Mouse (Mus musculus) heart, embryonic 13.5 days (tissue): ENCODE data around the gene Nfic. TPM values are rescaled to one million over a fixed set of nuclear protein-coding genes. Genes with fewer than 3 reads are reported as not detected.

ENCODE experiments used
- ATAC-seq: fragments of 200-750 bp; cut with Nextera tagmentation; 2 replicates; pipeline ENCODE4 v1.8.0; 2017; ENCODE audit warnings: moderate TSS enrichment; ENCODE audit not compliant: insufficient number of reproducible peaks, low FRiP score, low TSS enrichment; ENCODE audit errors: extremely low read depth
- H3K27ac ChIP-seq: fragments of 300-500 bp; sonication (generic); replicated peaks from 2 replicates; pipeline ENCODE4 v1.5.1; 2015; ENCODE audit warnings: moderate library complexity, mild to moderate bottlenecking, inconsistent platforms
- H3K27me3 ChIP-seq: fragments of 300-500 bp; sonication (generic); replicated peaks from 2 replicates; pipeline ENCODE4 v1.6.1; 2015; ENCODE audit warnings: mild to moderate bottlenecking, inconsistent platforms
- H3K36me3 ChIP-seq: fragments of 300-500 bp; sonication (generic); 2 replicates; pipeline ENCODE4 v1.6.1; 2015; ENCODE audit warnings: mild to moderate bottlenecking, inconsistent platforms
- H3K4me1 ChIP-seq: fragments of 300-500 bp; sonication (generic); 2 replicates; pipeline ENCODE4 v1.6.1; 2015; ENCODE audit warnings: inconsistent platforms
- H3K4me2 ChIP-seq: fragments of 300-500 bp; sonication (generic); 2 replicates; pipeline ENCODE4 v1.6.1; 2015; ENCODE audit warnings: inconsistent platforms, mild to moderate bottlenecking, moderate library complexity
- H3K4me3 ChIP-seq: fragments of 300-500 bp; sonication (generic); 2 replicates; pipeline ENCODE4 v1.5.1; 2015; ENCODE audit warnings: moderate library complexity, mild to moderate bottlenecking, inconsistent platforms
- H3K9ac ChIP-seq: fragments of 300-500 bp; sonication (generic); 2 replicates; pipeline ENCODE4 v1.6.1; 2015; ENCODE audit warnings: inconsistent platforms, mild to moderate bottlenecking, moderate library complexity
- H3K9me3 ChIP-seq: fragments of 300-500 bp; sonication (generic); 2 replicates; pipeline ENCODE4 v1.6.1; 2016; ENCODE audit warnings: inconsistent platforms
- WGBS: fragments of 180-500 bp; shearing (Covaris S2); methylation state at CpG from one replicate; pipeline ENCODE4 v1.1.7; 2015; ENCODE audit warnings: mixed read lengths; 5-methylcytosine and 5-hydroxymethylcytosine counted together
- polyA plus RNA-seq: library from polyadenylated mRNA; unstranded; fragments of >200 nt; fragmentation: Nextera tagmentation; extraction: Ambion mirVana; gene quantifications from 2 replicates; pipeline ENCODE4 v1.2.1, GENCODE M21; 2015

Gene Nfic
- polyA plus RNA-seq, 1 experiment from 2014 or later = 57.4 TPM

DNA sequence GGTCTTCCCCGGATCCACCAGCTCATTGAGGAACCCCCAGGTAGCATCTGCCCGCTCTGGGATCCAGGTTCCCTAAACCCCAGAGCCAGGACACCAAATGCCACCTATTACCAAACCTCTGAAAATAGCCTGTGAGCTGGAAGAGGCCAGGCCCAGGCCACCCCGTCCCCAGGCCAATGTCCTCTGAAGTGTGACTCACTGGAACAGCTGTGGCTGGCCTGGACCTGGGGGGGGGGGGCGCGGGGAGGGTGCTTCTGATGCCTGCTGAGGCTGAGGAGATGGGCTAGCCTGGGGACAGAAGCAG lies 33.7 kb downstream of the Nfic start:
- Histone ChIP-seq H3K4me1 (peaks cover 66% of the 10 kb centered on the region), H3K27me3 (peaks cover 8% of the 10 kb centered on the region; the same call in 1 of the 2 replicates)

DNA sequence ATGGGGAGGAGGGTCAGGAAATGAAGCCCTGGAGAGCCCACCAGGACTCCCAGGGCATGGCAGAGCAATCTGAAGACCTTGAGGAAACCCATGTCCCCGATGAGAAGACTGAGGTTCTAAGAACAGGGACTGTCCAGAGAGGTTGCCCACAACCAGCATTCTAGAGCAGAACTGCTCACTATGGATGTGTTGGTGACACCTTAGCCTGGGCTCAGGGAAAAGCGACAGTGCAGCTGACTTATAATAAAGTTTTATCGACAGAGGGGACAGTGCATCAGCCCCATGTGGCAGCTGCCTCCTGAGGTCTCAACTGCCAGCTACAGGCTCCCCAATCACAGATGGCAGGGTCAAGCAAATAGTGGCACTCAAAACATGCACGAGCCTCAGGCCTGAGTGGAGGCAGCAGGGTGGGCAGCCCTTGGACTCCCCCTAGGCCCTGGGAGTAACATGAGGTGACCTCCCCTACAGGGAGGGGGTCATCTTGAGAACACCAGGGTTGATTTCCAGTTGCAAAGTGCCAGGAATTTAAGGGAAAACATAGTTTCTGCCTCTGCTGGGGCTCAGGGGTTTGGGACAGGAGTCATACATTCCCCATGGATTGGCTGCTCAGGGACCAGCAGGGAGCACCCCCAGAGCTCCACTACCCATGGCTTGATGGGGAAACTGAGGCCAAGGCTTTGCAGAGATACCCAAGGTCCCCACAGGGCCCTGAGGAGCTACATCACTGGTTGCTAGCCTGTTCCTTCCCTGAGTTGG lies 34.2 kb downstream of the Nfic start:
- ATAC-seq = no peak
- H3K9ac ChIP-seq = no peak overlapping the region
- H3K4me2 ChIP-seq = no peak overlapping the region
- no peak overlapping the region for H3K27ac ChIP-seq
- no peaks in the 10 kb centered on the region for H3K9me3 ChIP-seq
- peaks cover 8% of the 10 kb centered on the region; the same call in 1 of the 2 replicates for H3K27me3 ChIP-seq
- no peak overlapping the region for H3K4me3 ChIP-seq
- 67% methylated on average over 4 of the region's 4 CpGs for WGBS
- peaks cover 68% of the 10 kb centered on the region for H3K4me1 ChIP-seq
- peaks cover 23% of the 10 kb centered on the region for H3K36me3 ChIP-seq

More for the DNA sequence above, 33.7 kb downstream of the Nfic start:
- peaks cover 23% of the 10 kb centered on the region for H3K36me3 ChIP-seq
- H3K27ac ChIP-seq = no peak overlapping the region
- no peak overlapping the region for H3K4me2 ChIP-seq
- H3K4me3 ChIP-seq = no peak overlapping the region
- H3K9me3 ChIP-seq = no peaks in the 10 kb centered on the region
- H3K9ac ChIP-seq = no peak overlapping the region
- 76% methylated on average over 5 of the region's 5 CpGs for WGBS
- ATAC-seq = no peak

DNA sequence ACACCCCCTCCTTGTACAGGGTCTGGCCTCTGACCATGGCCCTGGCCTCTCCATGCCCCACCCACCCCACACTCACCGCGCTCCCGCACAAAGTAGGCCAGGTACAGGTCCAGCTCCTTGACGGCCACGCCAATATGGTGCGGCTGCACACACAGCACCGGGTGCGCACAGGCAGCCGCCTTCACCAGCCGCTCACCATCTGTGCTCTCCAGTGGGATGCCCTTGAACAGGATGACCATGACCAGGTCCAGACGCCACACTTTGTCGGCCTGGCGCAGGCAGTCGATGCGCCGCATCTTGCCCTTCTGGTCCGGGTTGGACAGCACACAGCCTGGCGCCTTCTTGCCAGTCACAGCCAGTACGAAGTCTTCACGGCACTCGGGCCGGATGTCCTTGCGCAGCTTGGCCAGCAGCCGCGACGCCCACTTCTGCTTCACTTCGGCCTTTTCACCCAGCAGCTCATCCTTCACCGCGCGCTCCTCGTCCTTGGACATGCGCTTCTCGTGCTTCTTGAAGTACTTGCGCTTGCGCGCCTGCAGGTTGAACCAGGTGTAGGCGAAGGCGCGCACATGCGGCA lies 35.2 kb downstream of the Nfic start:
- 82% methylated on average over 40 of the region's 40 CpGs for WGBS
- H3K9ac ChIP-seq = no peak overlapping the region
- H3K4me1 ChIP-seq = peaks cover 70% of the 10 kb centered on the region
- peaks cover 31% of the 10 kb centered on the region for H3K36me3 ChIP-seq
- peaks cover 2% of the 10 kb centered on the region; the same call in 1 of the 2 replicates for H3K27me3 ChIP-seq
- no peak overlapping the region for H3K4me3 ChIP-seq
- no peaks in the 10 kb centered on the region for H3K9me3 ChIP-seq
- H3K27ac ChIP-seq = no peak overlapping the region
- no peak overlapping the region for H3K4me2 ChIP-seq
- no peak for ATAC-seq

DNA sequence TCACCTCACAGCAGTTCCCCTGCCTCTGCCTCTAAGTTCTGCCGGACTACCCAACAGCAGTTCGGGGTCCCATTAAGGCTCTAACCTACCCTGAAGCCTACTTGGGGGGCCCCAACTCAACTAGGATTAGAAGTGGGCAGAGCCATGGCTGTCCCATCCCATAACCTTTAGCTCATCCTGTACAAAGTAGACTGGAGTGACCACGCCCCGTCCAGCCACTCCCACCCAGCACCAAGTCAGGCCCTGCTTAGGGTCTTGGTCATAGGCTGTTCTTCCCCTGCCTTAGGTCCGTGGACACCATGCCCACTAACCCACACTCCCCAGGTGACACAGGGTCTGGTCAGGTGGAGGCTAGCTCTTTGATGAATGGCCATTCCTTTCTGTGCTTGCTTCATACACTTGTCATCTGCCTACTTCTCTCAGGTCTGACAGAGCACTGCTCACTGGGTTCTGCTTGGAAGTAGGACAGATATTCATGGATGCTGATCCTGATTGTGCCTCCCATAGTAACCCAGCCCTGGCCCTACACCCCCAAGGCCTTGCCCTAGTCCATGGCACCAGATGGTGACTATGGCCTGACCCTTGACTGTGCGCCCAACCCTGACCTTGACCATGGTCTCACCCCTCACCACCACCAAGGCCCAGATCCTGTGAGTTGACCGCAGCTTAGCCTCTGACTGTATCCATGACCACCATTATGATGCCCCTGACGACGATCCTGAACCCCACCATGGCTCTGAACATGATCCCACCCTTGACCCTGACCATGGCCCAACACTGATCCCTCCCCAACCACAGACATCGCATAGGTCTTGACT lies 36.1 kb downstream of the Nfic start:
- no peak overlapping the region for H3K4me3 ChIP-seq
- H3K36me3 ChIP-seq = peaks cover 32% of the 10 kb centered on the region
- H3K9ac ChIP-seq = peak overlapping the region; percentile 63; the same call in 1 of the 2 replicates
- 89% methylated on average over 10 of the region's 10 CpGs for WGBS
- no peak overlapping the region for H3K27ac ChIP-seq
- no peaks in the 10 kb centered on the region for H3K27me3 ChIP-seq
- H3K4me2 ChIP-seq = no peak overlapping the region
- no peaks in the 10 kb centered on the region for H3K9me3 ChIP-seq
- ATAC-seq = no peak
- peaks cover 70% of the 10 kb centered on the region for H3K4me1 ChIP-seq

DNA sequence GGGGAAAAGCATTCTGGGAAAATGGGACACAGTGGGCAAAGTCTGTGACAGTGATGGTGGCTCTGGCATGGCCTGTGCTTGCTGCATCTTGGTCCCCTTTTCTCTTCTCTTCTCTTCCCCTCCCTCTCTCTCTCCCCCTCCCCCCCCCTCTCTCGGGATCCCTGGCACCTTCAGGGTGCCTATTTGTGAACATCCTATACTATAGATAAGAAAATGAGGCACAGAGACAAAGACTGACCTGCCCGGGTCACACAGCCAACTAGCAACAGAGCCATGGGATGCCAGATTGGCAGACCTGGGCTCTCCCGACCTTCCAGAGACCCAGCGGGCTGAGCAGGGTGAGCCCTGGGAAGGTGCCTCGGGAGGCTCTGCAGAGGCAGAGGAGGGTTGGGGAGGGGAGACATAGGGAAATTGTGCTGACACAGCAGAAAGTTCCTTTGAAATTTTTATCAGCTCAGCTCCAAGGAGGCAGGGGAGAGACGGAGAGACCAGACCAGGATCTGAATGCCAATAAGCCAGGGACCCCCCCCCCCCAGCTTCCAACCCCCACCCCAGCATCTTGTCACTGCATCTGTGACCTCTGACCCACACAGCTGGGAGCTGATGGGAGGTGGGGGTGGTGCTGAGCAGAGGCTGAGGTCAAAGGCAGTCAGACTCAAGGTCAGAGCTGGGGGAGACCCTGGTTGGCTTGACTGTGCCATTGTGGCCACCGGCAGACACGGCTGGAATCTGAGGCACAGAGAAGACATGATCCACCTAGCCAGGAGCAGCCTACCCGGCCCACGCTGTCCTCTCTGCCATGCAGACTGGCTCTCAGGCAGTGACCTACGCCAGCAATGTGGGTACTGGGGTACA lies 37.0 kb downstream of the Nfic start:
- H3K9ac ChIP-seq = peak overlapping the region; percentile 63
- H3K4me2 ChIP-seq = no peak overlapping the region
- no peaks in the 10 kb centered on the region for H3K27me3 ChIP-seq
- H3K4me3 ChIP-seq = no peak overlapping the region
- H3K9me3 ChIP-seq = no peaks in the 10 kb centered on the region
- peaks cover 32% of the 10 kb centered on the region for H3K36me3 ChIP-seq
- peaks cover 70% of the 10 kb centered on the region for H3K4me1 ChIP-seq
- no peak for ATAC-seq
- H3K27ac ChIP-seq = no peak overlapping the region
- WGBS = 47% methylated on average over 11 of the region's 11 CpGs

DNA sequence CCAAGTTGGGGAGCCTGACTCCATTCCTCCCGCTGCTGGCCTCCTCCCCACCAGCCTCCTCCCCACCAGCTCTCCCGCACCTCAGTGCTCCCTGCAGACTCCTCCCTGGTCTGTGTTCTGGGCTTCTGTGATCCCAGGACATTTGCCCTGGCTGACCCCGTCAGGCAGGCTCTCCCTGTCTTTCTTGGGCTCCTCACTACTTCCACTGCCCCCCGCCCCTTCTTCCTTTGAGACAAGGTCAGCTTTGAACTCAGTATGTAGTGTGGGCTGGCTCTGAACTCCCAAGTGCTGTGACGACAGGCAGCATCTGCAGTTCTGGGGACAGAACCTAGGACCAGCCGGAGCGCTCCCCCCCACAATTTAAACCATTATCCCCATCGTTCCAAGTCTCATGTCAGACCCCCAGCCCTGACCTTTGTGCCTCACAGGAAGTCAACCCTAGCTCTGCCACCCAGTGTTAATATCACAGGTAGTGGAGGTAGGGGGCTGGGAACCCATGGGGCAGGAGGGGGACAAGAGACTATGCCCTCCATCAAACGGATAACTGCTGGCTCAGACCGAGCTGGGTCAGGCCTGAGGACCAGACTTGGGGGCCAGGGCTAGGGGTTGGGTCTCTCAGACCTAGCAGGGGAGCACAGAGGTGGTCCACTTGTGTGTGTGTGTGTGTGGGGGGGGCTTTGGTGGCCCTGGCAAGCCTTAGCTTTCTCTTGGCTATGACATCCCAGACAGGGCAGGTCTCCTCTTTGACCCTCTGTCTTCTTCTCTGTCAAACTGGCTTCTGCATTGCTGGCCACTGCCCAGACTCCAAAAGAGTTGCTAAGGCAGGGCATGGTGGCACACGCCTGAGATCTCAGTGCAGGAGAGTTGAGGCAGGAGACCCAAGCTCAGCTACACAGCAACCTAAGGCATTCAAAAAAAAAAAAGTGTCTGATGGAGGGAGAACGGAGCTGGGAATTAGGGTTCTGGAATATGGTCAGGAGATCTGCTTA lies 37.9 kb downstream of the Nfic start:
- H3K4me1 ChIP-seq = peaks cover 79% of the 10 kb centered on the region
- peaks cover 41% of the 10 kb centered on the region for H3K36me3 ChIP-seq
- ATAC-seq = no peak
- H3K4me2 ChIP-seq = peak overlapping the region; percentile 75
- H3K27ac ChIP-seq = peak overlapping the region; percentile 61
- peak overlapping the region; percentile 82 for H3K9ac ChIP-seq
- 49% methylated on average over 12 of the region's 12 CpGs for whole genome bisulfite sequencing
- H3K9me3 ChIP-seq = no peaks in the 10 kb centered on the region
- H3K27me3 ChIP-seq = no peaks in the 10 kb centered on the region
- peak overlapping the region; percentile 45 for H3K4me3 ChIP-seq

DNA sequence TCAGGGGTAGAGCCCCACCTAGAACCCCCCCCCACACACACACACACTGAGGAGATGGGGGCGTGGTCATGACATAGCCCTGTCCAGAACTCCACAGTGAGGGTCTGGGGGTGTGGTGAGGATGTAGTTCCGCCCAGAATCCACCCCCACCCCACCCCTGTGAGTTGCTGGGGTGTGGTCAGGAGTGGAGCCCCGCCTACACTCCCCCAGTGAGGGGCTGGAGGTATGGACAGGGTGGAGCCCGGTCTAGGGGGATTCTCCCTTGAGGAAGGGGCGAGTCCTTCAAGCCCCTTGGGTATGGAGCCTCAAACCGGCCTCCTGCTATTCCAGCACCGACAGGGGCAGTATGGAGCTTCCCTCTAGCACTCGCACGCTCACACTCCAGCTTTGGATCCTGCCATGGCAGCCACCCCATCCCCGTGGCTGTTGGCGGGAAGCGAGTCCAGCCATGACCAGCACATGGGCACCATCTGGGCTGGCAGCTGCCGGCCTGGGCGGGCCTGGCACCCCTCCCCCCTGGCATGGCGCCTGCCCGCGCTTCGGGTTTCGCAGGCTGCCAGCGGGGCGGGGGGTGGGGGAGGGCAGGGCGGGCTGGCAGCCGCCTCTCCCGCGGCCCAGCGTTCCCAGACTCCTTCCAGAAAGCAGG lies 38.7 kb downstream of the Nfic start:
- Histone ChIP-seq H3K9me3 (no peaks in the 10 kb centered on the region), H3K4me3 (peak overlapping the region; percentile 45), H3K4me1 (peaks cover 80% of the 10 kb centered on the region), H3K4me2 (peak overlapping the region; percentile 75), H3K27ac (peak overlapping the region; percentile 61), H3K9ac (peak overlapping the region; percentile 82), H3K27me3 (no peaks in the 10 kb centered on the region), H3K36me3 (peaks cover 42% of the 10 kb centered on the region)
- peak; percentile 17 for ATAC-seq
- WGBS = 2% methylated on average over 26 of the region's 26 CpGs

DNA sequence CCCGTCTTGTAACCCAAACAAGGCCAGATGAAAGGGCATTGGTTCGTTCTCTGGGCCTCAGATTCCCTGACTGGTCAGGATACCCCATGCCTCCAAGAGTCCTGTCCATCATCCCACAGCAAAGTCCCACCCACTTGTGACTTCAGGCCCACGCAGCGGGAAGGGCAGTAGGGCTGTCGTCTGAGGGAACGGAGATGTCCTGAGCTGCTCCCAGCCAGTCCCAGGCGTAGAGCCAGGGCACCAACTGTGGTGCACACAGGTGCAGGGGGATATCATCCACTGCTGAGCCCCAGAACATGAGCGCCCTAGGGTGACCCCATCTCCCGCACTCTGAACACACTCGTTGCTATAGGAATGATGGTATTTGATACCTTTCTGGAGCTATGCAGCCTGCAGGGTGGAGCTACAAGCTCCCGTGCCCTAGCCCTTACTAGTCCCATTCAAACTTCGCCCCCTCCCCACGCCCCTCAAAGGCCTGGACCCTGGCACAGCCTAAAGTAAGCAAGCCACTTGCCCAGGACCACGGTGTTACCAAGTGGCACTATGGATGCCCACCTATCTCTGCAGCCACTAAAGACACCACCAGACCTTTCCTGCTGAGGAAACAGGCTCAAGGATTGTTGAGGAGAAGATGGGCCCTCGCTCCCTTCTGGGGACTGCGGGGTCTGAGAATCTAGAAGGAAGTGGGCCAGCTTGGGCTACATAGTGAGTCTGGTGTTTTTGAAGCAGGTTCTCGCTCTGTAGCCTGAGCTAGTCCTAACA lies 39.7 kb downstream of the Nfic start:
- H3K27me3 ChIP-seq = no peaks in the 10 kb centered on the region
- no peak overlapping the region for H3K4me3 ChIP-seq
- H3K4me2 ChIP-seq = no peak overlapping the region
- 67% methylated on average over 17 of the region's 17 CpGs for WGBS
- no peak for ATAC-seq
- H3K9me3 ChIP-seq = no peaks in the 10 kb centered on the region
- peak overlapping the region; percentile 61; the same call in 1 of the 2 replicates for H3K27ac ChIP-seq
- peak overlapping the region; percentile 71 for H3K9ac ChIP-seq
- peaks cover 88% of the 10 kb centered on the region for H3K4me1 ChIP-seq
- H3K36me3 ChIP-seq = peaks cover 42% of the 10 kb centered on the region

DNA sequence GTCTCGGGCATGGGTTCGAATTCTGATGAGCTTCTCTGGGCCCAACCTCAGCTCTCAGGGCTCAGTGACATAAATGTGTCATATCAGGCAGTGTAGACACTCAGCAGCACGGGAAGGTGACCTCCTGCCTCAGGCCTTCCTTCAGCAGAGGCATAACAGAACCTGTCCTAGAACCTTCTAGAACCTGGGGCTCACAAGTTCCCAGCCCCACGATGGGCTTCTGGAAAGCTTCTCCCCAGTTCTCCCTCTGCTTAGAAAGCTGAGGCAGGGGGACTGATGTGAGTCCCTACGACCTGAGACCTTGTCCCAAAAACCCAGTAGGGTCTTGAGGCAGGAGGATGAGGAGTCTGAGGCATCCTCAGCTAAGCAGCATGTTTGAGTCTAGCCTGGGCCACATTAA lies 40.3 kb downstream of the Nfic start:
- Histone ChIP-seq H3K4me2 (no peak overlapping the region), H3K9me3 (no peaks in the 10 kb centered on the region), H3K36me3 (peaks cover 36% of the 10 kb centered on the region), H3K4me1 (peaks cover 94% of the 10 kb centered on the region), H3K27ac (no peak overlapping the region; the same call in 1 of the 2 replicates), H3K4me3 (no peak overlapping the region), H3K9ac (peak overlapping the region; percentile 71; the same call in 1 of the 2 replicates), H3K27me3 (no peaks in the 10 kb centered on the region)
- no peak for ATAC-seq
- 81% methylated on average over 5 of the region's 5 CpGs for WGBS
